Mouse (Mus musculus) left cerebral cortex, postnatal 25 days (tissue): ENCODE measurements around the gene Calml4. TPM values are rescaled to one million over a fixed set of nuclear protein-coding genes. Genes with fewer than 3 reads are reported as not detected.
"Not testable (repeated sequence)": the region's sequence is repeated elsewhere in the genome, so short reads cannot be mapped to it uniquely, and the experiment has no call there.

Experiments
- DNase-seq, 2 experiments: peaks; one replicate each; pipeline ENCODE4 v3.0.0; 2022; ENCODE audit warnings: low spot score in 2 of 2, mixed read lengths in 1 of 2
- intact Hi-C: fragments of 180-260 bp; cut with DNase I; formaldehyde crosslinking; loops from one replicate; pipeline ENCODE4 v1.15.1; 2025
- total RNA-seq, 2 experiments: library from RNA; stranded (reverse); gene quantifications; 2 replicates each; pipeline ENCODE4 v1.2.3; 2021

The Calml4 gene
- total RNA-seq, 2 experiments from 2014 or later, result 1.4 to 2.7 TPM

DNA sequence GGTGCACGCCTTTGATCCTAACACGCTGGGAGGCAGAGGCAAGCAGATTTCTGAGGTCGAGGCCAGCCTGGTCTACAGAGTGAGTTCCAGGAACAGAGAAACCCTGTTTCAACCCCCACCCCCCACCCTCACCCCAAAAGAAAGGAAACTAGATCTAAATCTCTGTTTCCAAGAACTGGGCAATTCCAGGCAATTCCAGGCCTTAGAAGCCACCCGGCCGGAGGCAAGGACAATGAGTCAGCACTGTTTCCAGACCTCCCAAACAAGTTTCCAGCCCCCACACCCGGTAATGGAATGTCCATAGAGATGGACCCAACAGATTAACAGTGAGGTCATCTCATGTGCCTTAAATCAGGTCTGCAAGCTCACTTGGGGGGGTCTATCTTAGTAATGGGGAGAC is 28.0 kb upstream of the Calml4 start:
- intact Hi-C loops, result loop anchor here (2.0 kb wide), 1 partner anchor 47 kb away; no protein-coding TSS in a partner anchor
- no peak for DNase-seq

GRCm38 (mm10) chr9:62834906-62835305 is 23.0 kb upstream of the Calml4 start:
- intact Hi-C loops, result no loop called here
- DNase-seq, result no peak

GRCm38 (mm10) chr9:62835705-62836446 is 22.0 kb upstream of the Calml4 start:
- intact Hi-C loops, result no loop called here
- no peak for DNase-seq

GRCm38 (mm10) chr9:62837611-62838010 is 20.3 kb upstream of the Calml4 start:
- intact Hi-C loops, result no loop called here
- DNase-seq, result no peak

- no peak for DNase-seq
- intact Hi-C loops, result no loop called here
Observed at GRCm38 (mm10) chr9:62838146-62838505, 19.8 kb upstream of the Calml4 start.

GRCm38 (mm10) chr9:62838506-62839171 is 19.2 kb upstream of the Calml4 start, which contains the start of gene Cln6:
Cln6 (plus strand) TSS chr9:62838785.
- peak; percentile 68 to 70 for DNase-seq
- intact Hi-C loops, result no loop called here

DNA sequence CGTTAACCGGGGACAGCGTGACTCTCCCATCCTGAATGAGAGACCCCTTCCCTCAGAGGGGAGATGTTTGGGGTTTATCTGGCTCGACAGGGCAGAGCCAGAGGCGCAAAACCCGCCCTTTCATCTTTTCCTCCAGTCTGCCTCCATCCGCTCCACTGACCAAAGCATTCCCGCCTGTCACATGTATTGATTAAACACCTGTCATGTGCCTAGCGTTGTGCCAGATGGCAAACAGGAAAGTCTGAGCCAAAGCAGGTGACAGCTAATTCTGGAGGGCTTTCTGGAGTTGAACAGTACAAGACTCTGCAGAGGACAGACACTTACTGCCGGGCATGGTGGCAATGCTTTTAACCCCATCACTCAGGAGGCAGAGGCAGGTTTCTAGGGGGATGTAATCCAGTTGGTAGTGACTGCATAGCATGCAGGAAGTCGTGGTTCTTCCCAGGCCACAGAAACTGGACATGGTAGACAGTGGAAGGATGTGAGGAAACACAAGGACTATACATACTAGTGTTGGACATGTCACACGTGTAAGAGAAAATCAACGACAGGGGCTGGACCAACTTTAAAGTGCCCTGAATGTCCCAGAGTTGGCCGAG is 18.6 kb upstream of the Calml4 start:
- DNase-seq, result no peak
- intact Hi-C loops, result no loop called here

DNA sequence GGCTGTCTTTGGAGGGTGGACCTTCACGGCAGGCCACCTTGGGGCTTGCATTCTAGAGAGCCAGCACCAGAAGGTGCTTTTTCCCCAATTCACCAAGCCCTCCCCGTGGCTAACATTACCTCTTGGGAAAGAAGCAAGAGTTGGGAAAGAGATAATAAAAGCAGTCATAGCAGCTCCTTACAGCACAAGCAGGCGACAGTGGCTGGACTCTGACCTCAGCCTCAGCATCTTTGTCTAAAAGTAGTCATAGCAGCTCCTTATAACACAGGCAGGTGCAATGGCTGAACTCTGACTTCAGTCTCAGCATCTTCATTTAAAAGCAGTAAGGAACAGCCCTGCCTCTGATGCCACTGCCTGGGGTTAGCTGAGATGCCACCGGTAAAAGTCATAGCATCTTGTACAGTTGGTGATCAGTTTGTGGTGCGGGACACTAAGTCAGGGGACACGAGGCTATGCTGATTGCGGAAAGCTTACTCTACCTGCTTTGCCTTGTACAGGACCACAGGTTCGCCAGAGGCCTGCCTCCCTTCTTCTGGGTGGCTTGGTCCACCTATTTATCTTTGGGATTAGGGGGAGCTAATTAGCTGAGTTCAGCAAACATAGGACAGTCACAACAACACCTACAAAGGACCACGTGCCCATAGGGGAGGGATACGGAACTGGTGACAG is 14.4 kb upstream of the Calml4 start:
- intact Hi-C loops, result no loop called here
- DNase-seq, result no peak

- intact Hi-C loops, result no loop called here
- DNase-seq, result no peak
Observed at GRCm38 (mm10) chr9:62844461-62844860, 13.4 kb upstream of the Calml4 start.

- intact Hi-C loops, result loop anchor here (1.0 to 2.0 kb wide), 2 partner anchors 131 to 277 kb away; no protein-coding TSS in a partner anchor
- DNase-seq, result peak; percentile 84
Observed at GRCm38 (mm10) chr9:62847694-62848093, 10.2 kb upstream of the Calml4 start.

DNA sequence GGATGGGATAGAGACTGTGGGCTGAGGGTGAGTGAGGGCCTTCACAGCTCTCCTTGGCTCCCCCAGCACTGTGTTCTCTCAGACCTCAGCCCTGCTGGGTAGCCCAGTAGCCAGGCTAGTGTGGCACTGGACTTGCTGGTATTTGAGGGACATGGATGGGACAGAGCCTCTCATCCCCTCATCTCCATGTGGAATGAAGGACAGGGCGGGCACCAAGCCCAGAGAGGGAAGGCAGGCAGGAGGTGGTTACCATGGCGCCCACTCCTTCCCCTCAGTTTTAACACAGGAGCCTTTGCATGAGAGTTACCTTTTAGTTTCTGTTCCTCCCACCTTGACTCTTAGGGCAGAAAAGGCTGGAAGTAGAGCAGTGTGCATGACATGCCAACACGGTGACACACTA is 9.2 kb upstream of the Calml4 start:
- intact Hi-C loops, result no loop called here
- no peak for DNase-seq

DNA sequence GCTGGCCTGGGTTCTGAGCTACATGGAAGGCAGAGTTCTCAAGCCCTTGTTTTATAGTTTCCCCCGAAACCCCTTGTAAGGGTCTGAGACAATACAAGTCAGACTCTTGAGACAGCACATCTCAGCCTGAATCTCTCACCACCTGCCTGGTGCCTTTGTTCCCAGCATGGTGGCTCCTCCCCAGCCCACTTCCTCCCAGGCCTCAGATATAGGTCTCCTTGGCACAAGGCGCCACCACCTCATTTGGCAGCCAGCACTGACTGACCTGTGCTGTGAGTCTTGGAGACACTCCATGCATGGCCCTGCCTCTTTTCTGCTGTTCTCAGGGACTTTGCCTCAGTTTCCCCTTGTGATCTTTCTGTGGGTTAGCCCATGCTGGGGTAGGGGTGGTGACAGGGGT is 6.3 kb upstream of the Calml4 start:
- DNase-seq, result no peak
- intact Hi-C loops, result no loop called here

- intact Hi-C loops, result no loop called here
- DNase-seq, result no peak
Observed at GRCm38 (mm10) chr9:62854483-62854882, 3.4 kb upstream of the Calml4 start.

DNA sequence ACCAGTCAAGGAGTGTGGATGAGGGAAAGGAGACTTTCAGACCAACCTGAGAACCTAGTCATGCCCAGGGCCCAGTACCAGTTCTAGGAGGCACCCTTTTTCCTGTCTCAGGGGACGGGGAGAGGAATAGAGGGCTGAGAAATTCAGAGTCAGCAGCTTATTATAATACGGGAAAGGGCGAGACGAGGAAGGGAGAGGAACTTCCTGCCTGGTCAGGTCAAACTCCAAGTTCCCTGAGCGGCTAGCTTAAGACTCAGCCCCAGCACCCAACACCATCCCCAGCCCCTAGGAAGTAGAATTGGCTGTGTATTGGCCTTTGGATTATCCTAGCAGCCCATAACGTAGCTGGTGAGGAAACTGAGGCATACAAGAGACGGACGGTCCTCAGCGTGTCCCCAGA is 664 bp upstream of the Calml4 start:
- intact Hi-C loops, result no loop called here
- DNase-seq, result no peak

GRCm38 (mm10) chr9:62858266-62859019 is 563 bp downstream of the Calml4 start:
- intact Hi-C loops, result no loop called here
- DNase-seq, result no peak

DNA sequence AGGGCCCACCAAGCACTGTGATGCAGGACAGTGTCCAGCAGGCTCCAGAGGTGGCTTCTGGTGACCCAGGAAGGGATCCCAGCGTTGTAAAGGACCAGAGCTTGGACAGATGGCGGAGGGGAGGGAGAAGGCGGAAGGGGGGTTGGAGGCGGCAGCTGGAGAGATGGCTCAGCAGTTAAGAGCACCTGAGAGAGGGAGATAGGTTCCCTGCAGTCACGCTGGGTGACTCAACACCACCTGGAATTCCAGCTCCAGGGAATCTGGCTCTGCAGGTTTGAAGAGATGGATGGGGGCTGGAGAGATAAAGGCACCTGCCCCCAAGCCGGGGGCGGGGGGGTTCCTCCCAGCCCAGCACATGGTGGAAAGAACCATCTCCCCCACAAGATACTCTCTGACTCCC is 2.2 kb downstream of the Calml4 start:
- DNase-seq, intact Hi-C loops: not testable (repeated sequence)

- no peak for DNase-seq
- intact Hi-C loops, result no loop called here
Observed at GRCm38 (mm10) chr9:62860866-62861265, 3.0 kb downstream of the Calml4 start.

DNA sequence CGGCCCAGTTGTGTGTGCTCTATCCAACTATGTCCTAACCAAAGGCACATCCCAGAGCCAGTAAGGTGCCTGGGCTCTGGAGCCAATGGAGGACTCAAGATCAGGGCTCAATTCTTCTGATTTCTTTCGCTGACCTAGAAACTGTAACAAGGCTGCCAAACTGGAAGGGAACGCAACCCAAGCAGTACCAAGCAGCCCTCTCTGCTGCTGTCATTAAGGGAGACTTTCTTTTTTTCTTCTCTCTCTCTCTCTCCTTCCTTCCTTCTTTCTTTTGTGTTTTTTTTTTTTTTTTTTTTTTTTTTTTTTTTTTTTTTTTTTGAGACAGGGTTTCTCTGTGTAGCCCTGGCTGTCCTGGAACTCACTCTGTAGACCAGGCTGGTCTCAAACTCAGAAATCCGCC is 11.4 kb downstream of the Calml4 start:
- intact Hi-C loops, DNase-seq: not testable (repeated sequence)

DNA sequence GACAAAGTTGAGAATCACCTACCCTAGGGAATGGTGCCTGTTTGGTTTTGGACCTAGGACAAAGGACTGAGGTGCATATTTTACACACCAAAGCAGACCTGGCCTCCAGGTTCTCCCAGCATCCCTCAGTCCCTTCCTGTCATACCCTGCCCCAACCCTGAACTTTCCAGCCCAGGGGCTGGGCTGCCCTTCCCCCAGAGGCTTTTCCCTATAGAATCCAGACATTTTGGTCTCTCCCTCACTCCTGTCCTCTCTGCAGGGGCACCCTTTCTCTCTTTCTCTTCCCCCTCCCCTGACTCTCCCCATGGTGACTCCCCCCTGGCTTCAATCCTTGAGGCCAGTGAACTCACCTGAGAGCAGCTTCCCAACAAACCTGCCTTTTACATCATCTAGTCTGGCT is 12.8 kb downstream of the Calml4 start:
- no peak for DNase-seq
- intact Hi-C loops, result no loop called here
